Mouse (Mus musculus): ENCODE measurements around the gene Ropn1l.

DNA sequence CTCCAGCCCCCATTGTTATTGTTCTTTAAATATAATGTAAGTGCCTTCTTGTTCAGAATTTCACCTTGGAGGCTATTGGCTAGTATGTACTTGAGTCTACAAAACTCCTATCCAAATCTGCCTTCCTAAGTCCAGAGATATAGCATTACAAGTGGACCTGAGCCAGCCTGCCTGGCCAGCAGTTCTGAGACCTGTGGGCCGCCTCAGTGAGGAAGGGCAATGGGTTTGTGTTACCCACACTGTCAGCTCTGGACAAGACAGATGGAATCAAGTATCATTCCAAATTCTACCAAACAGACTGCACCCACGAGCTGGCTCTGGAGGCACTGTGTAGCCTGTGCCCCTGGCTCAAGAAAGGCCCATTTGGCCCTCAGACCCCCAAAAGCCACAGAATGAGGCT lies 16.7 kb downstream of the Ropn1l start:
- no peak for TF ChIP-seq CTCF (IDR thresholded peaks at IDR 0.05; ENCODE audit: low read depth, low read length)
- TF ChIP-seq POLR2AphosphoS5 (IDR thresholded peaks at IDR 0.05; ENCODE audit: insufficient replicate concordance, low read depth, low read length) = no peak
- TF ChIP-seq GATA1 (IDR thresholded peaks at IDR 0.05; ENCODE audit: borderline replicate concordance, low read length) = no peak
- TF ChIP-seq GATA2 (IDR thresholded peaks at IDR 0.05; ENCODE audit: borderline replicate concordance, low read depth, low read length) = no peak
- TF ChIP-seq TAL1 (conservative IDR thresholded peaks at IDR 0.05; ENCODE audit: low read depth, low read length) = no peak

Data from G1E (cell line).